Mouse (Mus musculus) embryonic facial prominence, embryonic 15.5 days (tissue): ENCODE measurements around the gene Herc4. TPM values are rescaled to one million over a fixed set of nuclear protein-coding genes. Genes with fewer than 3 reads are reported as not detected.

Experiments used
- ATAC-seq: fragments of 200-750 bp; cut with Nextera tagmentation; 2 replicates; pipeline ENCODE4 v1.8.0; 2017; ENCODE audit warnings: low read depth, moderate TSS enrichment; ENCODE audit not compliant: insufficient number of reproducible peaks, low FRiP score, low TSS enrichment
- H3K27ac ChIP-seq: fragments of 300-500 bp; sonication (generic); replicated peaks from 2 replicates; pipeline ENCODE4 v1.5.1; 2015; ENCODE audit warnings: mild to moderate bottlenecking, inconsistent platforms
- H3K27me3 ChIP-seq: fragments of 300-500 bp; sonication (generic); 2 replicates; pipeline ENCODE4 v1.6.1; 2015; ENCODE audit warnings: inconsistent platforms
- H3K36me3 ChIP-seq: fragments of 300-500 bp; sonication (generic); 2 replicates; pipeline ENCODE4 v1.6.1; 2015; ENCODE audit warnings: mild to moderate bottlenecking, inconsistent platforms
- H3K4me1 ChIP-seq: fragments of 300-500 bp; sonication (generic); 2 replicates; pipeline ENCODE4 v1.6.1; 2015; ENCODE audit warnings: inconsistent platforms
- H3K4me2 ChIP-seq: fragments of 300-500 bp; sonication (generic); replicated peaks from 2 replicates; pipeline ENCODE4 v1.6.1; 2015; ENCODE audit warnings: mild to moderate bottlenecking, inconsistent platforms
- H3K4me3 ChIP-seq: fragments of 300-500 bp; sonication (generic); replicated peaks from 2 replicates; pipeline ENCODE4 v1.5.1; 2015; ENCODE audit warnings: mild to moderate bottlenecking, inconsistent platforms
- H3K9ac ChIP-seq: fragments of 300-500 bp; sonication (generic); 2 replicates; pipeline ENCODE4 v1.6.1; 2015; ENCODE audit warnings: inconsistent platforms
- H3K9me3 ChIP-seq: fragments of 300-500 bp; sonication (generic); replicated peaks from 2 replicates; pipeline ENCODE4 v1.6.1; 2016; ENCODE audit warnings: inconsistent platforms
- WGBS: fragments of 180-500 bp; shearing (Covaris S2); methylation state at CpG from one replicate; pipeline ENCODE4 v1.1.7; 2015; 5-methylcytosine and 5-hydroxymethylcytosine counted together
- polyA plus RNA-seq: library from polyadenylated mRNA; unstranded; fragments of >200 nt; fragmentation: Nextera tagmentation; extraction: Ambion mirVana; gene quantifications from 2 replicates; pipeline ENCODE4 v1.2.1, GENCODE M21; 2015

The Herc4 gene
- polyA plus RNA-seq, 1 experiment from 2014 or later, result 36.0 TPM

- no peaks in the 10 kb centered on the region for H3K36me3 ChIP-seq
- H3K9me3 ChIP-seq, result no peaks in the 10 kb centered on the region
- H3K4me3 ChIP-seq, result no peak overlapping the region
- H3K27me3 ChIP-seq, result no peaks in the 10 kb centered on the region
- no peaks in the 10 kb centered on the region for H3K4me1 ChIP-seq
- WGBS, result 43% methylated on average over 1 of the region's 1 CpGs
- no peak overlapping the region for H3K4me2 ChIP-seq
- H3K27ac ChIP-seq, result no peak overlapping the region
- no peak overlapping the region for H3K9ac ChIP-seq
- no peak for ATAC-seq
Measured at GRCm38 (mm10) chr10:63360502-63360901, 116.9 kb downstream of the Herc4 start.

GRCm38 (mm10) chr10:63365918-63366455 is 122.4 kb downstream of the Herc4 start:
- WGBS, result 47% methylated on average over 7 of the region's 7 CpGs
- Histone ChIP-seq H3K27ac (no peak overlapping the region), H3K9me3 (no peaks in the 10 kb centered on the region), H3K27me3 (no peaks in the 10 kb centered on the region; the same call in 1 of the 2 replicates), H3K4me3 (no peak overlapping the region), H3K4me2 (peak overlapping the region; percentile 30), H3K4me1 (no peaks in the 10 kb centered on the region), H3K36me3 (no peaks in the 10 kb centered on the region), H3K9ac (no peak overlapping the region)
- no peak for ATAC-seq

GRCm38 (mm10) chr10:63367386-63367785 is 123.8 kb downstream of the Herc4 start:
- 70% methylated on average over 6 of the region's 6 CpGs for WGBS
- Histone ChIP-seq H3K4me1 (no peaks in the 10 kb centered on the region), H3K27me3 (no peaks in the 10 kb centered on the region; the same call in 1 of the 2 replicates), H3K27ac (no peak overlapping the region), H3K4me3 (no peak overlapping the region), H3K9ac (no peak overlapping the region), H3K4me2 (no peak overlapping the region), H3K36me3 (no peaks in the 10 kb centered on the region), H3K9me3 (no peaks in the 10 kb centered on the region)
- ATAC-seq, result no peak

Other genes with a start within 250 kb of the Herc4 start
- gene Hnrnph3, start 219.6 kb upstream of the Herc4 start, polyA plus RNA-seq, result 96.3 and 100 TPM in 2 replicates
- 0.62 and 1.3 TPM in 2 replicates for gene Pbld2, start 219.5 kb upstream of the Herc4 start, polyA plus RNA-seq
- 1.1 and 1.3 TPM in 2 replicates for gene Pbld1, start 183.6 kb upstream of the Herc4 start, polyA plus RNA-seq
- 0.24 and 0.32 TPM in 2 replicates for gene Atoh7, start 144.2 kb upstream of the Herc4 start, polyA plus RNA-seq
- 4.1 and 4.4 TPM in 2 replicates for gene Mypn, start 39.9 kb upstream of the Herc4 start, polyA plus RNA-seq
- gene Sirt1, start 137.9 kb downstream of the Herc4 start, polyA plus RNA-seq, result 4.5 and 5.6 TPM in 2 replicates
- 11.4 and 12.8 TPM in 2 replicates for gene Dnajc12, start 138.6 kb downstream of the Herc4 start, polyA plus RNA-seq
- not detected in 2 replicates for gene Gm7075, start 178.0 kb downstream of the Herc4 start, polyA plus RNA-seq
- gene Ctnna3, start 186.3 kb downstream of the Herc4 start, polyA plus RNA-seq, result 0.92 and 1.4 TPM in 2 replicates